Mouse (Mus musculus) liver, adult 2 months (tissue): ENCODE results near the gene Med16. TPM values are rescaled to one million over a fixed set of nuclear protein-coding genes. Genes with fewer than 3 reads are reported as not detected.
A peak's percentile ranks its signal among the peaks of the same experiment; 100 is the strongest.

Experiments
- DNase-seq: peaks from one replicate; pipeline ENCODE4 v3.0.0-alpha.2; 2011; ENCODE audit warnings: low read depth, low spot score; ENCODE audit errors: extremely low read depth
- H3K27ac ChIP-seq: fragments of 200-500 bp; replicated peaks from 2 replicates; pipeline ENCODE4 v1.5.1; 2012; ENCODE audit warnings: low read depth, mild to moderate bottlenecking, control low read depth, inconsistent platforms, low read length; ENCODE audit not compliant: insufficient read depth
- H3K27me3 ChIP-seq: fragments of 200-500 bp; 2 replicates; pipeline ENCODE4 v1.6.1; 2012; ENCODE audit warnings: mild to moderate bottlenecking, moderate library complexity, low read length, inconsistent platforms; ENCODE audit not compliant: control insufficient read depth, insufficient read depth
- H3K36me3 ChIP-seq: fragments of 200-500 bp; 2 replicates; pipeline ENCODE4 v1.6.1; 2012; ENCODE audit warnings: low read length, inconsistent platforms; ENCODE audit not compliant: control insufficient read depth, insufficient read depth
- H3K4me1 ChIP-seq: fragments of 200-500 bp; 2 replicates; pipeline ENCODE4 v1.6.1; 2011; ENCODE audit warnings: low read length; ENCODE audit not compliant: control insufficient read depth, insufficient read depth
- H3K4me3 ChIP-seq: fragments of 200-500 bp; 2 replicates; pipeline ENCODE4 v1.5.1; 2011; ENCODE audit warnings: low read depth, mild to moderate bottlenecking, control low read depth, low read length, moderate library complexity; ENCODE audit not compliant: insufficient read depth
- H3K79me2 ChIP-seq: fragments of 200-500 bp; 2 replicates; pipeline ENCODE4 v1.6.1; 2012; ENCODE audit warnings: inconsistent platforms, mild to moderate bottlenecking, low read length, moderate library complexity; ENCODE audit not compliant: control insufficient read depth, insufficient read depth
- H3K9ac ChIP-seq: fragments of 200-500 bp; 2 replicates; pipeline ENCODE4 v1.6.1; 2012; ENCODE audit warnings: low read depth, mild to moderate bottlenecking, control low read depth, inconsistent platforms, low read length
- CTCF ChIP-seq: fragments of 200-500 bp; IDR thresholded peaks from 2 replicates; pipeline ENCODE4 v1.5.1; 2011; ENCODE audit warnings: low read depth, low read length, control low read depth
- POLR2A ChIP-seq: fragments of 200-500 bp; IDR thresholded peaks from 2 replicates; pipeline ENCODE4 v1.6.1; 2011; ENCODE audit warnings: low read length, control low read depth; ENCODE audit not compliant: insufficient read depth; ENCODE audit errors: extremely low read depth
- WGBS: fragments of 180-500 bp; shearing (Covaris S2); methylation state at CpG from one replicate; pipeline ENCODE4 v1.1.7; 2018; 5-methylcytosine and 5-hydroxymethylcytosine counted together
- polyA plus RNA-seq: library from polyadenylated mRNA; depleted of rRNA; stranded (reverse); fragments of >200 nt; gene quantifications from 2 replicates; pipeline ENCODE4 v1.2.3, GENCODE M21; 2012
- total RNA-seq: library from RNA; depleted of rRNA; stranded (reverse); fragments of >200 nt; gene quantifications from 2 replicates; pipeline ENCODE4 v1.2.3, GENCODE M21; 2014

The Med16 gene
- total and polyA plus RNA-seq, 2 experiments, result 5.9 to 29.9 TPM

DNA sequence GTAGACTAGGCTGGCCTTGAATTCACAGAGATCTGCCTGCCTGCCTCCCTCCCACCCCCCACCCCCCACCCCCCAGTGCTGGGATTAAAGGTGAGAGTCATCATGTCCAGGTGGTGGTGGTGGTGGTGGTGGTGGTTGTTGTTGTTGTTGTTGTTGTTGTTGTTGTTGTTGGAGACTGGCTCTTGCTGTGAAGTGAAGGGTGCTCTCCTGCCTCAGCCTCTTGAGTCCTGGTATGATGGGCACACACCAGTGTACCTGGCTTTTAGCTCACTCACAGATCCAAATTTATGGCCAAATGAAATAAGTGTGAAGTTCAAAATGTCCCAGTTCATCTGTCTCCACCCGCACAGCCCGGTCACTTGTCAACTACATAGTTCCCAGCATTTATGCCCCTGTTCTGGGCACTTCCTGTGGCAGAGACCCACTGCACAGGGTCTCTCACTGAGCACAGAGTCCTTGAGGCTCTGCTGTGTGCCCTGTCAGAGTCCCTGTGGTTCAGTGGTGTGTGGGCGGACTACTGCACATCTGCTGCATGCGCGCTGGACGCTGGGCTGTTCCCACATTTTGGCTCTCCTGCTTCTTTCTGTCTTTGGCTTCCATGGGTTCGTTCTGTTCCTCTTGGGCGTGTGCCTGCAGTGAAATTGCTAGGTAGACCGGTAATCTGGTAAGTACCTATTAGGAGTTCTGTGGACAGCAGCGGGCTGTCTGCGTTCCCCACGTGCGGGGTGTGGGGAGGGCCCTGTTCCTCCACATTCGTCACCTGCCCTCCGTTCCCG is 26.3 kb upstream of the Med16 start:
- Histone ChIP-seq H3K36me3 (no peaks in the 10 kb centered on the region), H3K79me2 (no peaks in the 10 kb centered on the region; the same call in 1 of the 2 replicates), H3K4me1 (peaks cover 31% of the 10 kb centered on the region), H3K4me3 (no peak overlapping the region), H3K27ac (no peak overlapping the region), H3K27me3 (no peaks in the 10 kb centered on the region), H3K9ac (no peak overlapping the region)
- WGBS, result 74% methylated on average over 16 of the region's 16 CpGs
- TF ChIP-seq CTCF (no peak), POLR2A (no peak)
- no peak for DNase-seq

DNA sequence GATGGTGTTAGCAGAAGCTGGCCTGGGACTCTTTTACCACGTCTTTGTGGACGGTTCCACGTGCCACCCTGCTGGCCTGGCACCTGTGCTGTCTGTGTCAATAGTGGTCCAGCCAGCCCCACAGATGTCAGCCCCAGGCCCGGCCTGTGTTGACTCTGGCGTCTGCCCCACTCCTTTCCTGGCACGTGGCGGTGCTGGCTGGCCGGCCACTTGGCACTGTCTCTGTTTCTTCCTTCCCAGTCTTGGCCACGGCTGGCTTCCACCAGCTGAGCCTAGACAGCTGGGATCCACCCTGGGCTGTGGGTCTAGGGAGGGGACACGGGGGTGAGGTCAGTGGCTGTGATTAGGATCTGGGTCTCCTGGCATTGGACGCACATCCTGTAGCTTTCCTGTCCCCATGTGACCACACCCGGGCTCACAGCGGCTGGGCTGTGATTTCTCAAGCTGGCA is 25.6 kb upstream of the Med16 start:
- no peak for TF ChIP-seq CTCF
- TF ChIP-seq POLR2A, result no peak
- H3K79me2 ChIP-seq, result no peaks in the 10 kb centered on the region; the same call in 1 of the 2 replicates
- H3K27me3 ChIP-seq, result no peaks in the 10 kb centered on the region
- no peaks in the 10 kb centered on the region for H3K36me3 ChIP-seq
- H3K9ac ChIP-seq, result no peak overlapping the region
- no peak overlapping the region for H3K27ac ChIP-seq
- H3K4me3 ChIP-seq, result no peak overlapping the region
- WGBS, result 6% methylated on average over 13 of the region's 13 CpGs
- DNase-seq, result peak; percentile 90
- peaks cover 31% of the 10 kb centered on the region for H3K4me1 ChIP-seq

DNA sequence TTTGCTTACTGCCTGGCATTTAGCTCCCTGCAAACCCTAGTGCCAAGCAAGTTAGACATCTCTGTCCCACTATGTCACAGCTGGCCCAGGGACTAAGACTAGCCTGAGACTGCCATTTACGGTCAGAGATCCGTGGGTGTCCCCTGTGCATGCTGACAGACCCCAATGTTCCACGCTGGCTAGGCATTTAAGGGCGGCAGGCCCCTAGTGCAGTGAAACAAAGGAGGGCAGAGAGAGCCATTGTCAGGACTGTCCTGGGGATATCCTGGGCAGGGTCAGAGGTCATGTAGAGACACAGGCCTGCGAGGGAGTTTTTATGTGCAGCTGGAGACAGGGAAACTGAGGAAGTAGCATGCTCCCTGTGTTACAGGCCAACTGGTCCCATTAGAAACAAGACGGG is 25.1 kb upstream of the Med16 start:
- no peak for DNase-seq
- Histone ChIP-seq H3K36me3 (no peaks in the 10 kb centered on the region), H3K4me3 (no peak overlapping the region), H3K27me3 (no peaks in the 10 kb centered on the region), H3K9ac (no peak overlapping the region), H3K79me2 (no peaks in the 10 kb centered on the region; the same call in 1 of the 2 replicates), H3K4me1 (peaks cover 31% of the 10 kb centered on the region), H3K27ac (no peak overlapping the region)
- 40% methylated on average over 6 of the region's 6 CpGs for WGBS
- TF ChIP-seq CTCF (no peak), POLR2A (no peak)

DNA sequence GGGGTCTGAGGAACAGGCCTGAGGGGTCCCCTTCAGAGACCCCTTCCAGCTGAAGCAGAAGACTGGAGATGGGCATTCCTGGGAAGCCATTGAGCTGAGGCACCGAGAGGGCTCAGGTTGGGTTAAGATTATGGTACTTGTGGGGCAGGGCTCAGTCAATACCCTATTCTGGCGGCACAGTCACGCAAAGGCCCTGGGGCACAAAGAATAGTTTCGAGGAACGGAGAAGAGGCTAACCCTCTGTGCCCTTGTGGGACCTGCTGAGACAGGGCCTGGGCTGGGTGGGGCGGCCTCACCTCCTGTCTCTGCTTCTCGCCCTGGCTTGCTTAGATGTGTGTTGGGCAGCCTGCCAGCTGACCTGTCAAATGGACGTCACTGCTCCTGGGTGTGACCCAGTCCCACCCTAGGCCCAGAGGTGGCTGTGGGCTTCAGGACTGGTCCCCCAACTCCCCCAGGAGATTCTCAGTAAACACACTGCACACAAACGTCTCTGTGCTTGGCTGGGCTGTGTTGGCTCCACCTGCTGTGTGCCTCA is 24.5 kb upstream of the Med16 start:
- WGBS, result 60% methylated on average over 9 of the region's 9 CpGs
- H3K4me1 ChIP-seq, result peaks cover 35% of the 10 kb centered on the region

DNA sequence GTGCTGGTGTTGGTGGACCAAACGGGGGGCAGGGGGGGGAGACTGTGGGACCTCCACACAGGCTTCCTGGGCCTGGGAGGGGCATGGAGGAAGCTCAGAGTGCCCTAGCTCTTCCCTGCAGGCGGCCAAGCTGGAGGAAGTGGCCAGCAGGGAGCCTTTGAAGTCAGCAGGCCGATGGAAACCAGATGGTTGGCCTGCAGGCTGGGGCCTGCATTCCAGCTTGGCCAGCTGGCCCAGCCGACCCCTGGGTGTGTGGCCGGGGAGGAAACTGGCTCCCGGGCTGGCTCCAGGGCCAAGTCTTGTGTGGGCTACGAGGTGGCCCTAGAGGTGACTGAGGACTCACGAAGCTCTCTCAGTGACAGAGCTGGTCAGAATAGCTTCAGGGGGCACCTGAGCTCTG is 24.0 kb upstream of the Med16 start:
- H3K9ac ChIP-seq, result no peak overlapping the region
- peaks cover 34% of the 10 kb centered on the region for H3K4me1 ChIP-seq
- DNase-seq, result no peak
- H3K79me2 ChIP-seq, result no peaks in the 10 kb centered on the region
- no peak overlapping the region for H3K27ac ChIP-seq
- no peaks in the 10 kb centered on the region for H3K27me3 ChIP-seq
- H3K36me3 ChIP-seq, result no peaks in the 10 kb centered on the region
- TF ChIP-seq POLR2A, result no peak
- no peak for TF ChIP-seq CTCF
- WGBS, result 42% methylated on average over 8 of the region's 8 CpGs
- no peak overlapping the region for H3K4me3 ChIP-seq

More for the DNA sequence above, 24.5 kb upstream of the Med16 start:
- H3K27ac ChIP-seq, result no peak overlapping the region
- no peak for TF ChIP-seq CTCF
- TF ChIP-seq POLR2A, result no peak
- no peaks in the 10 kb centered on the region for H3K36me3 ChIP-seq
- no peak for DNase-seq
- no peaks in the 10 kb centered on the region for H3K27me3 ChIP-seq
- H3K79me2 ChIP-seq, result no peaks in the 10 kb centered on the region; the same call in 1 of the 2 replicates
- no peak overlapping the region for H3K4me3 ChIP-seq
- H3K9ac ChIP-seq, result no peak overlapping the region

DNA sequence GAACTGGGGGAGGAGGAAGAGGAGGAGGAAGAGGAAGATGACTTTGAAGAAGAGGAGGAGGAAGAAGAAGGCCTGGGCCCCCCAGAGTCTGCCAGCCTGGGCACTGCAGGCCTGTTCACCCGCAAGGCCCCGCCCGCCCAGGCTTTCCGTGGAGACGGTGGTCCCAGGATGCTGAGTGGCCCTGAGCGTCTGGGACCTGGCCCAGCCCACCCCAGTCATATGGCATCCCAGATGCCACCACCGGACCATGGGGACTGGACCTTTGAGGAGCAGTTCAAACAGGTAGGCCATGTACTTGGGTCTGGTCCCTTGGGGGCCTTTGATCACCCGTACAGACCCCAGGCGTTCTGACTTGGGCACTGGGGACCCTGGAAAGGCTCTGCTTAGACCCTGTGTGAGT is 23.1 kb upstream of the Med16 start:
- Histone ChIP-seq H3K4me3 (no peak overlapping the region), H3K79me2 (no peaks in the 10 kb centered on the region), H3K9ac (no peak overlapping the region), H3K27me3 (no peaks in the 10 kb centered on the region), H3K4me1 (peaks cover 29% of the 10 kb centered on the region), H3K36me3 (no peaks in the 10 kb centered on the region), H3K27ac (no peak overlapping the region)
- DNase-seq, result no peak
- 96% methylated on average over 9 of the region's 9 CpGs for WGBS
- TF ChIP-seq POLR2A, result no peak
- no peak for TF ChIP-seq CTCF
